Mouse (Mus musculus) olfactory bulb, adult 2 months (tissue): ENCODE data around the gene Traf7. TPM values are rescaled to one million over a fixed set of nuclear protein-coding genes. Genes with fewer than 3 reads are reported as not detected.
A peak's percentile ranks its signal among the peaks of the same experiment; 100 is the strongest.

ENCODE experiments used
- H3K27ac ChIP-seq: fragments of 200-500 bp; 2 replicates; pipeline ENCODE4 v1.5.1; 2012; ENCODE audit warnings: low read depth, low read length; ENCODE audit not compliant: insufficient read depth
- H3K4me1 ChIP-seq: fragments of 200-500 bp; 2 replicates; pipeline ENCODE4 v1.6.1; 2012; ENCODE audit warnings: low read length; ENCODE audit not compliant: control insufficient read depth, insufficient read depth
- H3K4me3 ChIP-seq: fragments of 200-500 bp; 2 replicates; pipeline ENCODE4 v1.5.1; 2012; ENCODE audit warnings: mild to moderate bottlenecking, low read depth, low read length, moderate library complexity; ENCODE audit not compliant: insufficient read depth
- CTCF ChIP-seq: fragments of 200-500 bp; IDR thresholded peaks from 2 replicates; pipeline ENCODE4 v1.5.1; 2012; ENCODE audit warnings: low read depth, mild to moderate bottlenecking, low read length, moderate library complexity; ENCODE audit not compliant: insufficient read depth
- POLR2A ChIP-seq: fragments of 200-500 bp; IDR thresholded peaks from 2 replicates; pipeline ENCODE4 v1.6.1; 2012; ENCODE audit warnings: mild to moderate bottlenecking, low read depth, low read length, moderate library complexity; ENCODE audit not compliant: insufficient read depth
- WGBS: fragments of 180-500 bp; shearing (Covaris S2); methylation state at CpG from one replicate; pipeline ENCODE4 v1.1.7; 2018; 5-methylcytosine and 5-hydroxymethylcytosine counted together
- polyA plus RNA-seq: library from polyadenylated mRNA; stranded (reverse); fragments of >200 nt; gene quantifications from 2 replicates; pipeline ENCODE4 v1.2.4, GENCODE M21; 2012; ENCODE audit warnings: low replicate concordance; ENCODE audit not compliant: missing spikeins, insufficient read depth, insufficient read length

Traf7 gene
- polyA plus RNA-seq, 1 experiment: not detected

DNA sequence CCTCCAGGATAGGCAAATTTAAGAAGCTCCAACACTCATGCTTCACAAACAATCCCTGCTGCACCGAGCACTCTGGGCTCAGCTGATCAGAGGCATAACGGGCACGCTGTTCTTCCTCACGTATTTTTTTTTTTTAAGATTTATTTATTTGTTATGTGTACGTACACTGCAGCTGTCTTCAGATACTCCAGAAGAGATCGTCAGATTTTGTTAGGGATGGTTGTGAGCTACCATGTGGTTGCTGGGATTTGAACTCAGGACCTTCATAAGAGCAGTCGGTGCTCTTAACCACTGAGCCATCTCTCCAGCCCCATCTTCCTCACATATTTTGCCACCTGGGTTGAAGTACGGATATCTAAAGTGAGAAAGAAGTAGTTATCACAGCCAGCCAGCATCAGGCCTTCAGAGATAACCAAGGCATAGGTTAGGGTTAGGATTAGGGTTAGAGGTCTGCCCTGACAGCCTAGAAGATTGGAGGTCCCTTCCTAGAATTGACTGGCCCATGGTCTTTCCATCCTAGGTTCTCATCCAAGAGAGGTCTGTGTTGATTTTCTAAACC is 6.5 kb upstream of the Traf7 start, which contains the start of gene Rab26:
Gene Rab26 (minus strand): TSS at position 51 of the 559 bp plus-strand sequence.
- H3K27ac ChIP-seq: peak within 1 kb of the TSS; percentile 8; the same call in 1 of the 2 replicates
- whole genome bisulfite sequencing: 86% methylated on average over 8 of the region's 8 CpGs

DNA sequence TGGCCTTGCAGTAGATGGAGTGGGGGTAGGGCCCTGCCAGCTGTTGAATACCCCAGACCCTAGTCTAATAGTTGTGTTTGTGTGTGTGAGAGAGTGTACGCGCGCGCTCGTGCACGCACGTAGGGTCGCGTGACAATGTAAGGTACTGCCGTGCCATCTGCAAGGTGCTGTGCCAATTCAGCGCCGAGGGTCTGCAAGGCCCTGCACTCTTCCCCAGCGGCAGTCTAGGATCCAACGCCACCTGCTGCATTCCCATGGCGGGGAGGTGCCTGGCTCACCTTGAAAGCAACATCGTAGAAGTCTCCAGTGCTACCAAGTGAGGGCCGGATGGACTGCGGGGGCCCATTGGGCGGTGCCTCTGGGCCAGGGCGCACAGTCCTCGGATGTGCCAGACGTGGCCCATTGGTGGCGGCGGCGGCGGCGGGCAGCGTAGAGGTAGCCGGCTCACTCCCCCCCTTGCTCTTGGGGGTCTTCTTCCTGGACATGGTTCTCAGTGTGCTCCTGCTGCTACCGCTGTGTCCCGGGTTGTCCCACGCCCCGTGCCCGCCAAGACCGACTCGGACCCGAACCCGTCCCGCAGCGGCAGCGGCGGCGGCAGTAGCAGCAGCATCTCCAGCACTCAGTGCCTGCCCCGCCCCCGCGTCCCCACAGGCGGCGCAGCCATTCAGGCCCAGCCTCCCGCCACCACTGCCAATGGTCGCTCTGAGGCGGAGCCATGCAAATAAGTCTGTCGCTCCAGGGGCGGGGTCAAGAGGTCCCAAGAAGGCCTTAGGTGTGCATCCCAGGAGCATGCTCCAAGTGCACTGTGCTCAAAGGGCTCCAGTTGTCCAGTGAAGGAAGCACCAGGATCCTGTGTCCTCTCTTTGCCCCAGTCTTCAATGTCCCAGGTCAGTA is 5.6 kb upstream of the Traf7 start:
- Histone ChIP-seq H3K4me1 (peaks cover 45% of the 10 kb centered on the region), H3K4me3 (peak overlapping the region; percentile 26), H3K27ac (no peak overlapping the region)
- no peak for TF ChIP-seq CTCF
- TF ChIP-seq POLR2A: no peak
- WGBS: 15% methylated on average over 53 of the region's 53 CpGs

More for the DNA sequence above, 6.5 kb upstream of the Traf7 start, which contains the start of gene Rab26:
- Histone ChIP-seq H3K4me1 (peaks cover 42% of the 10 kb centered on the region), H3K4me3 (peak within 1 kb of the TSS; percentile 26)
- no peak for TF ChIP-seq POLR2A
- no peak for TF ChIP-seq CTCF

- peaks cover 38% of the 10 kb centered on the region for H3K4me1 ChIP-seq
- no peak overlapping the region for H3K27ac ChIP-seq
- H3K4me3 ChIP-seq: no peak overlapping the region
- 80% methylated on average over 7 of the region's 7 CpGs for WGBS
- TF ChIP-seq CTCF (no peak), POLR2A (no peak)
These were observed 4.3 kb upstream of the Traf7 start for GRCm38 (mm10) chr17:24532045-24532444.

DNA sequence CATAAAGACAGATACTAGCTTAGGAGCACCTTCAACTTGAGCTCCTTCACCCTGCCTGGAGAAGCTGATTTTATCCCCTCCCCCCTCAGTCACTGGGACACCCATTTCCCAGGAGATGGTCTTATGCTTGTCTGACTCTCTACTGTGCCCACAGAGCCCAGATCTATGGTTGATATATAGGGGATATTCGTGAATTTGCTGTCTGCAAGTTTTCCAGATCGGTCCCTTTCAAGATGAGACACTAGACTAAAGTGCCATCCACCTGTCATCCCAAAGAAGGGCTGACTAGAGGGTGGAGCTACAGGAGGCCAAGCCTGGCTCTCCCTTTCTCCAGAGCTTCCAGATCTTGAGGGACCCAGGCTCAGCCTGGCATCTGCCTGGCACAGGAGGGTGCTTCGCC is 3.3 kb upstream of the Traf7 start:
- Histone ChIP-seq H3K4me3 (no peak overlapping the region), H3K27ac (no peak overlapping the region), H3K4me1 (peaks cover 34% of the 10 kb centered on the region)
- TF ChIP-seq POLR2A (no peak), CTCF (no peak)
- WGBS: 76% methylated on average over 3 of the region's 3 CpGs

DNA sequence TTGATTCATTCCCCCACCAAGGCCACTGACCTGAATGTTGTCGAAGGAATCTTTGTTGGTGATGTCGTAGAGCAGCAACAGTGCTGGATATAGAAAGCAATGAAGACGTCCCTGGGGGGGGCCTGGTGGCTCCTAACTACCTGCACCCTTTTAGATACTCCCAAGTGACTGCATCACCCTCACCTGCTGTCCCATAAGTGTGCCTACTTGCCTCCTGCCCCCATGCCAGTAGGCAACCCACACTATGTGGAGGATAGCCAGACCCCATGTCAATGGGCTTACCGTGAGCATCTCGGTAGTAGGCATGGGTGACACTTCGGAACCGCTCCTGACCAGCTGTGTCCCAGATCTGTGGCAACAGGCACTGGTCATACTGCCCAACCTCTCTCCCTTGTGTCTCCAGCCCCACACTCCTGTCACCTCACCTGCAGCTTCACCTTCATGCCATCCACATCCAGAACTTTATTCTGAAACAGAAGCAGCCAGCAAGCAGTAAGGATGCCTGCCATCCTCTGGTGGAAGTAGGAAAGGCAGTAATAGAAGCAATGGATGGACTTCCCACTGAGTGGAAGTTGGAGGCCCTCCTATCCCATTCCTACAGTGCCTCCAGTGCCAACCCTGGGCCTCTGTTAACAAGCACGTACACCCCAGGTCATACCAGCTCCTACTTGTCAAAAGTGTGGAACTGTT is 2.8 kb upstream of the Traf7 start:
- H3K4me1 ChIP-seq: peaks cover 30% of the 10 kb centered on the region
- H3K27ac ChIP-seq: no peak overlapping the region
- TF ChIP-seq POLR2A: no peak
- no peak for TF ChIP-seq CTCF
- H3K4me3 ChIP-seq: no peak overlapping the region
- WGBS: 37% methylated on average over 8 of the region's 8 CpGs

DNA sequence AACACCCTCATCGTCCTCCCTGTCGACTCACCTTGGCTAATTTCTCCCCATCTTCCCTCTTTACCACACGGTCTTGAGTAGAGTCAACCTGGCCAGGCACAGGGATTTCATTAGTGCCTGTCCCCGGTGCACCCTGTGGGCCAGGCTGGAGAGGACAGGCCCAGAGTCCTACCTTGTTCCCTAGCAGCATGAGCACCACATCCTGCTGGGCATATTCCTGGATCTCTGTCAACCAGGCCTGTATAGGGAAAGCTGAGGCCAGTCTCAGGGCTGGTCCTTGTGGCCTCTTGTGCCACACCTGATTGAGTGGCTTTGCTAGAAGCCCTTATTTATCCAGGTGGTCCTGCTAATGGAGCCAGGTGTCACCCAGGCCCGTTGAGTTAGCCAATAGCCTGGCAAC is 2.1 kb upstream of the Traf7 start:
- TF ChIP-seq POLR2A (no peak), CTCF (no peak)
- no peak overlapping the region for H3K27ac ChIP-seq

GRCm38 (mm10) chr17:24529007-24529451 is 1.3 kb upstream of the Traf7 start:
- TF ChIP-seq CTCF: peak; percentile 60
- TF ChIP-seq POLR2A: no peak
- peak overlapping the region; percentile 31 for H3K4me3 ChIP-seq
- 2% methylated on average over 4 of the region's 4 CpGs for WGBS
- H3K4me1 ChIP-seq: peaks cover 24% of the 10 kb centered on the region
- H3K27ac ChIP-seq: no peak overlapping the region

More for the DNA sequence above, 2.1 kb upstream of the Traf7 start:
- Histone ChIP-seq H3K4me3 (no peak overlapping the region), H3K4me1 (peaks cover 24% of the 10 kb centered on the region)
- 32% methylated on average over 5 of the region's 5 CpGs for WGBS

DNA sequence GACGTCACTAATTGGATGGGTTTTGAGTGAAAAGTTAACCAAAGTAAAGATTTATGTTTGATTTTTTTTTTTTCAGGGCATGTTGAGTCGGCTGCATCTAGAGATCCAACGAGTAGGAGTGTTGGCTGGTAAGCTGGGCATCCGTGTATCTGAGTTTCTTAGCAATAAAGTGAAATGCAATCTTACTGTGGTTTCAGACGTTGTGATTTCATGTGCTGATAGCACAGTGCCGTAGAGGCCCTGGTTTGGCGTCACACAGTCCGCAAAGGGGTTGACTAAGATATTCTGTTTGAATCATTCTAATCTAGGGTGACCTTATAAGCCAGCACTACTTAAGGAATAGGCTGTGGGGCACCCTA is 801 bp upstream of the Traf7 start:
- Histone ChIP-seq H3K27ac (peak overlapping the region; percentile 67), H3K4me3 (peak overlapping the region; percentile 51), H3K4me1 (peaks cover 22% of the 10 kb centered on the region)
- no peak for TF ChIP-seq POLR2A
- TF ChIP-seq CTCF: no peak
- under 1% methylated on average over 8 of the region's 8 CpGs for WGBS
